Mouse (Mus musculus) lung, postnatal 0 days (tissue): ENCODE measurements around the gene Prkce.

Experiments
- CTCF ChIP-seq: IDR thresholded peaks from 2 replicates; pipeline ENCODE4 v1.5.1; 2016; ENCODE audit warnings: antibody characterized with exemption, mild to moderate bottlenecking
- EP300 ChIP-seq: IDR thresholded peaks from 2 replicates; pipeline ENCODE4 v1.6.1; 2016; ENCODE audit warnings: antibody characterized with exemption, mild to moderate bottlenecking, control low read depth

GRCm38 (mm10) chr17:86270523-86270922 lies 102.9 kb downstream of the Prkce start:
- TF ChIP-seq CTCF (no peak), EP300 (no peak)
